Mouse (Mus musculus) brain, adult 2 months (tissue): ENCODE data around the gene Chad.
A peak's percentile ranks its signal among the peaks of the same experiment; 100 is the strongest.

Experiments
- DNase-seq: peaks from one replicate; pipeline ENCODE4 v3.0.0; 2011; ENCODE audit warnings: low read depth, low spot score

Gene Chad

DNA sequence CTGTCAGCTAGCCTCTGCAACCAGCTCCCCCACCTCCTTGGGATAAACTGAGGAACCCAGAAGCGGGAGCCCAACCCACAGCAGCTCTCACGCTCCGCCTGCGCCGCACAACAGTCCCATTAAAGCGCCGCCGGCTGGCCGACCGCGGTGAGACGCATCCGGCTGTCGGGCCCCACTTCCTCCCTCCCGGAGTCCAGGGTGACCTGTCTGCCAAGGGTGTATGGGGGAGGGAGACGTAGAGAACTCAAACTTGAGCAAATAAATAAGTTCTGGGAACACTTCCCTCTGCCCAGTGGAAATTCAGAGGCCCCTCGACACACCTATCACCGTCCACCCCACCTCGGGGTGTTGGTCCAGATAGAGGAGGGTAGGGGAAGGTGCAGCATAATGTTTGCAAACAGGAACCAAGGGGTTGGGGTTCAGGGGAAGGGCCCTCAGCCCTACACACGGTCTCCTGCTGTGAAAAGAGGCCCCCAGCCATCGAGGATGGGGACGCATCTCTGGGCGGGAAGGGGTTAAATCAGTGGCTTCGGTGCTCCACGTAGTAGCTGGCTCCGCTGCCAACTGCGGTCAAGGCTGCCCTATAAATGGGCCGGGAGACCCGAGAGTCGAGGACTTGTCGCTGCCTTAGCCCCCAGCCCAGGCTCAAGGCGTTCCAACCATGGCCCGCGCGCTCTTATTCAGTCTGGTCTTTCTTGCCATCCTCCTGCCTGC lies at the start of gene Chad:
Gene Chad (plus strand): TSS at position 611 of the 714 bp plus-strand sequence.
- DNase-seq, result no peak

DNA sequence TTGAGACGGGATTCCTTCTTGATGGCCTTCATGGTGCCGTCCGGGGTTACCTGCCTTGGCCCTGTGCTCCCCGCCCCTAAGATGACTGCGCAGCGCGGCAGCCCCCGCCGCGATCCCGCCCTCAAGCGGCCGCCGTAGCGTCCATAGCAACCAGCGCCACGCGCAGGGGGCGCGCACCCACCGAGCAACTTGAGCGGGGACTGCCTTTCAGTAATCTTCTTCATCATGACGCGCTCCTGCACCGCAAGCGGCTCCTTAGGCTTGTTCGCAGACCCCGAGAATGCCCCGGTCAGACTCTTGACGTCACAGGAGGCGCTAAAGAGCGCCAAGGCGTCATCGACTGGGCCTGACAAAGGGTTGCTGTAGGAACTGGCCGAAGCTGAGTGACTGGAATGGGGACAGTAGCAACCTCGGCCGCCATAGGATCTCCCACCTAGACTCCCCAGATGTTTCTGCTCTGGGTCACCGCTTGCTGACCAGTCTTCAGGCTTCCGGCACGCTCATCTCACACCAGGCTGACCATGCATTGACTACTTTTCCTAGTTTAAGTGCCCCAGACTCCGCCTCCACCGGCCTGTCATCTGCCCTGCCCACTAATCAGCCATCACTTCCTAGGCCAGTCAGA lies 43.5 kb upstream of the Chad start, which contains the start of gene Mycbpap:
Gene Mycbpap (minus strand): TSS at position 524 of the 625 bp plus-strand sequence.
- peak; percentile 80 for DNase-seq

DNA sequence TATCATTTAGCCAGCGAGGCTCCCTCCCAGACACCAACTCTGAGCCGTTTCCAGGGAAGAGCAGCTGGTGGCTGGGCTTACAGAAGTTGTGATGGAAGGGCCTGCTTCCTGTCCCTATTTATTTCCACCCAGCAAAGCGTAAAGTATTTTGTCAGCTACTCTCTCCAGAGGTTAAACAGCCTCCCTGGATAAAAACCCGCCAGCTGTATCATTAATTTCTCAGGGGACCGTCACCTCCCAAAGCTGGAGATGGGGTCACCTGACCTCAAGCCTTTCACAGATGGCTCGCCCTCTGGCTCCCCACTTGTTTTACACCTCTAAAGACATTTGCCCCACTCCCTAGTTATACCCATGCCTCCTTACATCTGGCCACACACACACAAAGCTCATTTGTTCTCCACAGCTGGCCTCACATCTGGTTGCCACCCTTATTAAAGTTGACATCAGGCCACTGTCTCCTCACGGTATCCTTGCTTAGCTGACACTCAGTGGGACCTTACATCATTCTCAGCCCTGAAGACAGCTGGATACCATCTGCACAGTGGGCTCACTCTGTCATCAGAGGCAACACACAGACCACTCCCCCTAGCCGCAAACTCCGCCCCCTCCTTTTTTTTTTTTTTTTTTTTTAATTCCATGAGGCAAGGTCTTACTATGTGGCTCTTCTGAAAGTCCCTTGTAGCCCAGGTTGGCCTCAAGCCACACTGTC lies 38.5 kb upstream of the Chad start:
- no peak for DNase-seq

DNA sequence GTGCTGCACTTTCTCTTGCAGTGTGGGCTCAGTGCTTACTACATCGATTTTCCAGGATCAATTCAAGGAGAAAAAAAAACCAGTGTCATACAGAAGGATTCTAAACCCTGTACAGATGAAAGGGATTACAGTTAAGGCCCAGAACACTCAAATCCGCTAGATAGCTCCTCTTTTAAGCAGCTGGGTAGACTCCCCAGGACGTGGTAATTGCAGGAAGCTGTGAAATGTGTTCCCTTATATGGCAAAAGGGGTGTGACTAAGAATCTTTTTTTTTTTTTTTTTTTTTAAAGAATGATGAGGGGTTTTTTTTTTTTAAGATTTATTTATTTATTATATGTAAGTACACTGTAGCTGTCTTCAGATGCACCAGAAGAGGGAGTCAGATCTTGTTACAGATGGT lies 36.0 kb upstream of the Chad start:
- no peak for DNase-seq

DNA sequence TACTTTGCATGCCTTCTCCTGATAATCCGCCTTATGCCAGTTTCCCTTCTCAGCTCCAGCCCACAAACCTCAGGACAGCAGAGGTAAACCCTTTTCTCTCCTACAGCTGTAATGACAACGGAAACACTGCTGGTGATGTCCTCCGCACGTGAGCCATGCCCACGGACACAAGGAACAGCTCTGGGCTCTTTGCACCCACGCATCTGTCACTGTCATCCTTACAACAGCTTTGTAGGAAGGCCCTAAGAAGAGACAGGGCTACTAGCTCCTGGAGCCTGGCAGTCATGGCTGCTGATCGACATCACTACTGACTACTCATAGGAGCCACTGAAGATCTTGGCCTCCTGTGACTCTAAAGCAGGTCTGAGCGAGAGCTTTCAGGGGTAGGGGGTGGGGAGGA lies 31.7 kb upstream of the Chad start:
- peak; percentile 59 for DNase-seq

DNA sequence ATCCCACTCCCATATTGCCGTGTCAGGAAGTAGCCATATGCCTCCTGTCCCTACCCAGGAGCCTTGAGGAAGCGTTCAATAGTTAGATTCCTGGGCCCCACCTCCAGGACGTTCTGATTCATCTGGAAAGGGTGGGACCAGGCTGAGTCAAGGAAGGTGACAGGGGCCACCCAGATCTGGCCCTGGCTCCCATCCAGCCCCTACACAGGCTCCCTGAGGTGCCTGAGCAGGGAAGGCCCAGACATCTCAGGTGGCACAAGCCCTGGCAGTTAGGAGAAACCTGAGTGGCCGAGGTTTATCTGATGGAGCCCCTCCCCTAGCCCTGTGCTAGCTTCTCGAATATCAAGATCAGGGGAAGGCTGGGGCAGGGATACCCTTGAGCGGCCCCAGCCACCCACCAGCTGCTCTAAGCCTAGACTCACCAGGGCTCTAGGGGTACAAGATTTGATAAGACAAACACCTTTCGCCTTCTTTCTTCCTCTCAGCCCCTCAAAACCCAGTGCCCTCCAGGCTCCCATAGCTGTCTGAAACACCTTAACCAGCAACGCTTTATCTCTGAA lies 26.0 kb upstream of the Chad start:
- DNase-seq, result no peak

DNA sequence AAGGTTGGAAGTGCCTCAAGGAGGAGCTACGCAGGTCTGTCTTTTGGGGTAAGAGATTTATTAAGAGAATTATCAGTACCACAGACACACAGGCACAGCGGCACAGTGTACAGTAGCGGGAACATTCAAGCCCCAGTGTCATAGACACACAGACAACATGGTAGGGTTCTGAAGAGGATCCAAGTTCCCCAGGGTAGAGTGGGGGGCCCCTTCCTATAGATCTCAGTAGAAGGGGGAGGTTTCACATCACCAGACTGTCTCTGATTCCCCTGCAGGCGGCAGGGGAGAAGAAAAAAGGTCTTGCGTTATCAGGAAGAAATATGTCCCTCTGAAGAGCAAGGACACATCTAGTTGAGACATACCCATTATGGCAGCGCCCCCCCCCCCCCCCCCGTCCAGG lies 25.1 kb upstream of the Chad start:
- DNase-seq, result no peak

DNA sequence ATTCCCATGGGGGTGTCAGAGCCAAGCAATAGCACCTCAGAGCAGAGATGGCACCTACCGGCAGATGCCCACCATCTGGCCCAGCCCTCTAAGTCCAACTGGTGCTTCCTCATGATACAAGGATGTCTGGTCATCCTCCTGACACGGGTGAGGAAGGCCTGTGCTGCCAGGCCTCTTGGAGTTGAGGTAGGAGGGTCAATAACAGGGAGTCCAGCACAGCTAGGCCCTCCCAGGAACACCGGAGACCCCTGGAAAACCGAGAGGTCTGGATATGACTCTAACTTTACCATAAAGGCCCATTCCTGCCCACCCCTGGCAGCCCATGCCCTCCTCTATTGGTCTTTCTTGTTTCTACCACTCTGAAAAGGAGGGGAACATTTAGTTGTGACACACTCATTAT lies 22.4 kb upstream of the Chad start:
- no peak for DNase-seq

DNA sequence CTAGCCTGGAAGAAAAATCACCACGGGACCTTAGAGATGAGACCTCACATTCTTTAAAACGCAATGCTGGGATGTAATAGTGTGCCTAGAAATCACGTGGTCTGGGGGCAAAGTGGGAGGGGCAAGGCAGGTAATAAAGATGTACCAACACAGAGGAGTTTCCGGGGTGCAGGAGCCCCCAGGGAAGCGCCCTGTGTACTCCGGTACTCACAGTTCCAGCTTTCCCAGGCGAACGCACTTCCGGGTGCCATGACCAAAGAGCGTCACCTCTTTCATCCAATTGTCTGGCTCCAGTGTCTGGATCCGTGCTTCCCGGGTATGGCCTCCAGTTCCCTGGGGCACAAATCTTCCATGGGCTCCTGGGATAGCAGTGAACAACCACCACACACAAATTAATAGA lies 21.5 kb upstream of the Chad start:
- DNase-seq, result no peak

DNA sequence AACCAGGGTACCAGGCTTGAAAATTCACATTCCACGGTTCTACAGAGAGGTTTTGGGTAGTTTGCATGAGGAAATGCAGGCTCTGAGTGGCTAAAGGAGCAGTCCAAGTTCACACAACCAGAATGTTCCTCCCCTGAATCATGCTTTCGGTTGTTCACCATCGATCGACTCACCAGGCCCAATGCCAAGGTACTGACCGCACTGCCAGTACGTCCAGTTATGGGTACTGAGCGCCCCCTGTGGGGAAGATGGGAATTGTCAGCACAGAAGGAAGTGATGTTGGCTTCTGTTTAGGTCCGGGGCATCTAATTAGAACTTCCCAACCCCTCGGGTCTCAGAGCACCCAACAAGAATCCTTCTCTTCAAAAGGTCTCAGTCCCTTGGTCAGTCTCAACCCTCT lies 20.9 kb upstream of the Chad start:
- DNase-seq, result peak; percentile 95

DNA sequence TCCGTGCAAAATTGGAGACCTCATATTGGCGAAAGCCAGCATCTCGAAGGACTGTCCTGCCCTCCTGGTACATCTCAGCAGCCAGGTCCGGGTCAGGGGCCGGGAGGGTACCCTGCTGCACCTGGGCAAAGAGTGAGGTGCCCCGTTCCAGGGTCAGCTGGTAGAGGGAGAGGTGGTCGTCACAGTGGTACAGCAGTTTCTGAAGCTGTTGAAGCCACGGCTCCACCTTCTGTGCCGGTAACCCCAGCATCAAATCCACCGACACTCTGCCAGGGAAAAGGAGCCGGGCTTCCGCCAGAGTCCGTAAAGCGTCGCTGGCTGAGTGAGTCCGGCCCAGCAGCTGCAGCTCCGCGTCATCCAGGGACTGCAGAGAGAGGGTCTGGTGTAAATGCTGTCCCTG lies 20.4 kb upstream of the Chad start:
- peak; percentile 46 for DNase-seq

DNA sequence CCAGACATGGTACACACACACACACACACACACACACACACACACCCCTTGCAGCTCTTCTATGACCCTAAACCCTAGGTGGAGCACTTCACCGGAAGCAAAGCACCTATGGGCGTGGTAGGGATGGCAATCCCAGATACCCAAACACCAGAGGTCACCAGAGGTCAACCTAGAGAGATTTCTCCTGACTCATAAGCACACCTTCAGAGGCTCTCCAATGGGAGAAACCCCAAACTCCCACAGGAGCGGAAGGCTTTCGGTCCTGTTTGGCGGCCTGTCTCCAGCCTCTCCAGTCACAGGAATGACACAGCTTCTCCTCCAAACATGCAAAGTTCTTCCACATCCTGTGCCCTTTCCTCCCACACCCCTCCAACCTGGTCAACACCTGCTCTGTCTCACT lies 18.5 kb upstream of the Chad start:
- no peak for DNase-seq

DNA sequence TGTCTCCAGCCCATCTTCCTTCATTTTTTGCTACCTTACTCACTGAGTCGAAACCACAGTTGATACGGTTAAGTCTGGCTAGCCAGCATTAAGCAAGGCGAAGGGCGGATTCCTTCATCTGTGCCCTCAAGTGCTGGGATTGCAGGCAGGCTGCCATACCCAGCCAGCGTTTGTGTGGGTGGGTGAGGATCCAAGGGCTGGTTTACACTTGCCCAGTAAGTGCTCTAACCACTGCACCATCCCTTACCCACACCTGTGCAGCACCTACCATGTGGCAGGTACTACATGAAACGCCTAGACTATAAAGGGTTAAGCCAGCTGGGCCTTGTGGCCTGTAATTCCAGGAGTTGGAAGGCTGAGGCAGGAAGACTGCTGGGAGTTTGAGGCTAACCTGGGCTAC lies 17.6 kb upstream of the Chad start:
- DNase-seq, result no peak

DNA sequence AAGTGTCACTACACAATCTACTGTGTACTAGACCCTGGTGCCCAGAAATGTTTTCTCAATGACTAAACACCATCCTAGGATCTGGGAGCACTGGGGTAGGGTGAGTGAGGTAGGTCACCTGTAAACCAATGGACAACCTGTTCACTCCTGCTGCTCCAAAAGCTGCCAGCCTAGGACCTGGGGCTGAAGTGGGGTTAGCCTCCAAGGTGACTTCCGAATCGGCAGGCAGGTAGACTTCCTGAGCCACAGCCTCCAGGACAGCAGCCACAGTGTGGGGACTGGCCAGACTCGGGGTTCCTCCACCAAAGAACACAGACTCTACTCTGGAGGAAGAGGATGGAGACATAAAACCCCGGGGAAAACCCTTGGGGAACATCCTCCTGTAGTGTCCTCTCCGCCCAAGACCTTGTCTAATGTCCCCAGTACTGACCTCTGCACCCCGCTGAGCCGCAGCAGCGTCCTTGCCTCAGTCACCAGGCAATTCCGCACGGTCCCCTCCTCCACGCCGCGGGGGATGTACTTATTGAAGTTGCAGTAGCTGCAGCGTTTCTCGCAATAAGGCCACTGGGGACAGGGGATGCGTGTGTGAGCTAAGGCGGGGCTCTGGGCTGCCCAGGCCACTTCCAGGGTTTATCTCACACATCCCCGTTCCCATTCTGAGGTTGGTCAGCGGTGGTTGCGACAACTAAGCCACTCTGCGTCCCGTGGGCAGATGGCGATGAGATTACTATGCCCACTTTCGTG lies 16.6 kb upstream of the Chad start:
- DNase-seq, result peak; percentile 76

DNA sequence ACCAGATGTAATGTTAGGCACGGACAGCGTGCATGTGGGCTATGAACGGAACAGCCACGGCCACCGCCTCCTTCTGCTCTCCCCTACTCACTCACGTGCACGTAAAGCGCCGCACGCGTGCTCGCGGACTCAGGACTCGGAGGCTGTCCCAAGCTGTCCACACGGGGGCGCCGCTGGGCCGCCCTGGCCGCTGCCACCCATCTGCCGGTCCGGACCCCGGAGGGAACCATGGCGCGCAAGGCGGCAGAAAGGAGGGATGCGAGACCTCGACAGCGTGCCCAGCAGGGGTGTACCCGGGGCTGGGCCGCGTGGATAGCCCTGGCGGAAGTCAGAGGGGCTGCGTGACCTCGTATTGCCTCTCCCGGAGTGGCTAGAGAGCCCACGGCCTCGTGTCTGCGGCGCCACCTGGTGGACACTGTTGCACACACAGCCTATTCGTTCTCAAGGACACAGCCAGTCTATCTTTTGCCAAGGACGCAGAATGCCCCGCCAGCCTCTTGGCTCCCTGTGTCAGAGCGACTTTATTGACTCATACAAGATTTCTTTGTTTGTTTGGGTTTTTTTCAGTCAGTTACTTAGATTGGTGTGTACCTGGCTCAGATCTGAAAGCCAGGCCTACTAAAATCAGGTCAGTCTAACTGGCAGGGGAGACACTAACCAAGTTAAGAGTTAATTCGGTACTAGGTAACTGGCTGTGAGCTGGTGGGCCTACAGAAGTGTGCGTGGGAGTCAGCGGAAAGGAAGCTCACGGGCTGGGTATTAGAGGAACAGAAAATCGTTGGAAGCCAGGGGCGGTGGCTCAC lies 15.8 kb upstream of the Chad start, which contains the start of gene Rsad1:
Gene Rsad1 (minus strand): TSS at position 368 of the 803 bp plus-strand sequence.
- peak; percentile 97 for DNase-seq

DNA sequence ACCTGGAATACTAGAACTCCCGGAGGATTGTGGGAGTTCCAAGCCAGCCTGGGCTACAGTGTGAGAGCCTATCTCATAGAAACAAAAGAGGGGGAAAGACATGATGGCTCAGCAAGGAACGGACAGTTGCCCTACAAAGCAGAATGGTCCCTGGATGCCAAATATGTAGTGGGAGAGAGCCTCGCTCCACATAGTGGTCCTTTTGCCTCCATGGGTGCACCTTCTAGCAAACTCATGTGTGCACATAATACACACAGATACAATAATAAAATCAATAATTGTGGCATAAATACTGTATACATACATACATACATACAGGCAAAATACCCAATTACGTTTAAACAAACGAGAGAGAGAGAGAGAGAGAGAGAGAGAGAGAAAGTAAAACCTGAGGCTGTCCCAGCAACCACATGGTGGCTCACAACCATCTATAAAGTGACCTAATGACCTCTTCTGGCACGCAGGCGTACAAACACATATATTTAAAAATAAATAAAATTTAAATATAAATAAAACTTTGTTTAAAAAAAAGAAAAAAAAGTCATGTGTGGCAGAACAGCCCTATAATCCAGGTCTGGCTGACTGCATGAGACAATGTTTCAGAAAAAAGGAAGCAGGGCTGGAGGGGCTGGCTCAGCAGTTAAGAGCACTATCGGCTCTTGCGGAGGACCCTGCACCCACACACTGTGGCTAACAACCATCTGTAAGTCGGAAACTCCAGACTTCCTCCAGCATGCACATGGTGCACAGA lies 15.0 kb upstream of the Chad start:
- peak; percentile 66 for DNase-seq

DNA sequence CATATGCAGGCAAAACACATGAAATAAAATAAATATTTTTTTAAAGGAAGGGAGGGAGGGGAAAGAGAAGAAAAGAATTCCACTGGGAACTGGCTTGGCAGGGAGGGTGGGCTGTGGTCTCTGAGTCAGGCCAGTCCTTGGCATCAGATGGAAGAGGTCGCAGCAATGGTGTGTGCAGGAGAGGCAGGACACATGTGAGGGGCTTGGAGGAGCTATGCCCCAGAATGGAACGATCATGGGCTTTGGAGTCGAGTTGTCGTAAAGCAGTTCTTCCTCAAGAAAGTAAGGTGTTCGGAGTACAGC lies 14.5 kb upstream of the Chad start:
- no peak for DNase-seq

DNA sequence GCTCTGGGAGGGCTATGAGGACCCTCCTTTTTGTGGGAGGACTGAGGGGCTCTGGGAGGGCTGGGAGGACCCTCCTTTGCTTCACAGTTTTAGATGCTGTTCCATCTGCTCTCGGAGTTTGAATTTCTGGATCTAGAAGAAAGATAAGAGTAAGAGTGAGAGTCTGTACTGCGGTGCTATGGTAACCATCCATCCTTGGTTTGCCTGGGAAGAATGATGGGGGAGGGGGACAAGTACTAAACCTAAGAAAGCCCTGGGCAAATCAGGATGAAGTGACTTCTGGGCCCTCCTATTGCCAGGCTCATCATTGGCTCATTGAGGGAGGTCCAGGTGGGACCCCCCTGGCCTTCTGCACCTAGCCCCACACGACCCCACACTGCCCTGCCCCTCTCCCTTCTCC lies 6.6 kb upstream of the Chad start:
- peak; percentile 58 for DNase-seq

DNA sequence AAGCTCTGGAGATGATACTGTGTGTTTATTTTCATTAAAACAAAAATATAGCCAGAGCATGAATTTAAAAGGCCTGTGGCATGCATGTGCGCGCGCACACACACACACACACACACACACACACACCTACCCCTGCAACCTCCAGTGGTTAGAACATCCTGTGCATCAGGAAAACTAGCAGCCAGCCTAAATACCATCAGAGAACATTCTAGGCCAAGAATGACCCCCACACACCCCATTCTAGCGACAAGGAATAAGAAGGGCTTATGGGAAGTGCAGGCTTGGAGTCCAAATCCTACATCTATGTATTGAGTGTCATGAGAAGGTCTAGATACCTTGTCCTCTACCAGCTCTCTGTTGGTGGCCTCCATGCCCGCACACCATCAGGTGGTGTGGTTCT lies 1.5 kb upstream of the Chad start:
- no peak for DNase-seq

DNA sequence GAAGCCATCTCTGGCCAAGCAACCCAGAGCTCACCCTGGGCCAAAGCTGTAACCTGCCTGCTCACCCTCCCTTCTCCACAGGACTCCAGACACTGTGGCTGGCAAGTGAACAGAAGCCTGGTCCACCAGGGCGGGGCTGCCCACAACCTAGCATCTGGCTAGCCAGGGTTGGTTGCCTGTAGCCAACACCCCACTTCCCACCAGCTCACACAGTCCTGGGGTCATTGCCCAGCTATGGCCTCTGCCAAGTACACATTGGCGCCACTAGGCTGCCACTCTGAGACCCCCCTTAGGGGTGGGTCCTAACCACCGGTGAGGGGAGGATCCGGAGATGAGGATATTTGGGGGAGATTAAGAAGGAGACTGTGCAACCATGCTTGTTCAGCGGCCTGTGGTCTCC lies 1.0 kb upstream of the Chad start:
- no peak for DNase-seq

DNA sequence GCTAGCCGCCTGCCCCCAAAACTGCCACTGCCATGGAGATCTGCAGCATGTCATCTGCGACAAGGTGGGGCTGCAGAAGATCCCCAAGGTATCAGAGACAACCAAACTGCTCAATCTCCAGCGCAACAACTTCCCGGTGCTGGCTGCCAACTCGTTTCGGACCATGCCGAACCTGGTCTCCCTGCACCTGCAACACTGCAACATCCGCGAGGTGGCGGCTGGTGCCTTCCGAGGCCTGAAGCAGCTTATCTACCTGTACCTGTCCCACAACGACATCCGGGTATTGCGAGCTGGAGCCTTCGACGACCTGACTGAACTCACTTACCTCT lies 268 bp downstream of the Chad start:
- DNase-seq, result no peak
